Mouse (Mus musculus) heart, postnatal 25 days (tissue): ENCODE measurements around the gene Anks1b. TPM values are rescaled to one million over a fixed set of nuclear protein-coding genes. Genes with fewer than 3 reads are reported as not detected.

Experiments
- DNase-seq: peaks from one replicate; pipeline ENCODE4 v3.0.0; 2022; ENCODE audit warnings: low spot score
- intact Hi-C: fragments of 180-260 bp; cut with DNase I; formaldehyde crosslinking; loops from one replicate; pipeline ENCODE4 v1.15.1; 2025
- total RNA-seq, 2 experiments: library from RNA; stranded (reverse); gene quantifications; 2 replicates each; pipeline ENCODE4 v1.2.3; 2021

Anks1b gene
- total RNA-seq, 2 experiments from 2014 or later: 0.48 to 0.70 TPM

- intact Hi-C loops: no loop called here
- no peak for DNase-seq
Measured at GRCm38 (mm10) chr10:90829394-90830267, 956.3 kb downstream of the Anks1b start.

GRCm38 (mm10) chr10:90830268-90830585 lies 956.9 kb downstream of the Anks1b start:
- DNase-seq: no peak
- intact Hi-C loops: no loop called here

- intact Hi-C loops: no loop called here
- no peak for DNase-seq
Measured at GRCm38 (mm10) chr10:90830591-90831287, 957.4 kb downstream of the Anks1b start.

- DNase-seq: no peak
- intact Hi-C loops: no loop called here
Measured at GRCm38 (mm10) chr10:90831288-90831626, 957.9 kb downstream of the Anks1b start.

- intact Hi-C loops: no loop called here
- DNase-seq: no peak
Measured at GRCm38 (mm10) chr10:90834306-90834705, 961.0 kb downstream of the Anks1b start.

- intact Hi-C loops: no loop called here
- DNase-seq: no peak
Measured at GRCm38 (mm10) chr10:90835195-90835594, 961.9 kb downstream of the Anks1b start.

GRCm38 (mm10) chr10:90839611-90840335 lies 966.5 kb downstream of the Anks1b start:
- no peak for DNase-seq
- intact Hi-C loops: no loop called here

- no peak for DNase-seq
- intact Hi-C loops: no loop called here
Measured at GRCm38 (mm10) chr10:90842398-90842797, 969.1 kb downstream of the Anks1b start.

GRCm38 (mm10) chr10:90851077-90851476 lies 977.8 kb downstream of the Anks1b start:
- DNase-seq: no peak
- intact Hi-C loops: no loop called here

- DNase-seq: no peak
- intact Hi-C loops: no loop called here
Measured at GRCm38 (mm10) chr10:90851999-90852398, 978.7 kb downstream of the Anks1b start.

- DNase-seq: no peak
- intact Hi-C loops: no loop called here
Measured at GRCm38 (mm10) chr10:90852432-90852831, 979.1 kb downstream of the Anks1b start.

- DNase-seq: no peak
- intact Hi-C loops: no loop called here
Measured at GRCm38 (mm10) chr10:90856668-90857067, 983.4 kb downstream of the Anks1b start.

GRCm38 (mm10) chr10:90859665-90860523 lies 986.6 kb downstream of the Anks1b start:
- intact Hi-C loops: no loop called here
- no peak for DNase-seq

- intact Hi-C loops: no loop called here
- DNase-seq: no peak
Measured at GRCm38 (mm10) chr10:90863881-90864598, 990.7 kb downstream of the Anks1b start.

GRCm38 (mm10) chr10:90864599-90864889 lies 991.2 kb downstream of the Anks1b start:
- intact Hi-C loops: no loop called here
- no peak for DNase-seq

- no peak for DNase-seq
- intact Hi-C loops: no loop called here
Measured at GRCm38 (mm10) chr10:90873204-90873603, 999.9 kb downstream of the Anks1b start.

GRCm38 (mm10) chr10:90874166-90874565 lies 1000.9 kb downstream of the Anks1b start:
- DNase-seq: no peak
- intact Hi-C loops: no loop called here

- DNase-seq: no peak
- intact Hi-C loops: no loop called here
Measured at GRCm38 (mm10) chr10:90880854-90881560, 1007.7 kb downstream of the Anks1b start.

- no peak for DNase-seq
Measured at GRCm38 (mm10) chr10:90889566-90889965, 1016.3 kb downstream of the Anks1b start.

More at GRCm38 (mm10) chr10:90889566-90889965, 1016.3 kb downstream of the Anks1b start:
- intact Hi-C loops: no loop called here
